Mouse (Mus musculus): ENCODE measurements at regions not wholly inside any gene's neighbourhood (a gene's known extent, or its start where the extent isn't known, plus 50 kb on each side); places are given as distances from the start of the nearest gene placed in this dataset.

- DNase-seq (ENCODE audit: low read depth, low spot score) = no peak
Observed at GRCm38 (mm10) chr5:69678268-69678667, 86.1 kb upstream of the Gnpda2 start.

GRCm38 (mm10) chr5:69665555-69665954 lies 73.4 kb upstream of the Gnpda2 start:
- peak; percentile 12 for DNase-seq (ENCODE audit: low read depth, low spot score)

- DNase-seq (ENCODE audit: low read depth, low spot score) = no peak
Observed at GRCm38 (mm10) chr5:69663961-69664360, 71.8 kb upstream of the Gnpda2 start.

Data from brain, embryonic 18.5 days (tissue).